Mouse (Mus musculus) liver, embryonic 16.5 days (tissue): ENCODE results near the gene Gm28490. TPM values are rescaled to one million over a fixed set of nuclear protein-coding genes. Genes with fewer than 3 reads are reported as not detected.
"Not testable (repeated sequence)": the region's sequence is repeated elsewhere in the genome, so short reads cannot be mapped to it uniquely, and the experiment has no call there.

Experiments
- ATAC-seq: fragments of 200-750 bp; cut with Nextera tagmentation; 2 replicates; pipeline ENCODE4 v1.8.0; 2017; ENCODE audit warnings: low read depth, mild to moderate bottlenecking, moderate number of reproducible peaks, moderate library complexity
- H3K27ac ChIP-seq: fragments of 300-500 bp; sonication (generic); 2 replicates; pipeline ENCODE4 v1.5.1; 2014; ENCODE audit warnings: mild to moderate bottlenecking, low read length
- H3K27me3 ChIP-seq: fragments of 300-500 bp; sonication (generic); 2 replicates; pipeline ENCODE4 v1.6.1; 2014; ENCODE audit warnings: low read depth, low read length, mixed read lengths; ENCODE audit not compliant: control insufficient read depth, insufficient read depth
- H3K36me3 ChIP-seq: fragments of 300-500 bp; sonication (generic); 2 replicates; pipeline ENCODE4 v1.6.1; 2014; ENCODE audit warnings: mild to moderate bottlenecking; ENCODE audit not compliant: control insufficient read depth, insufficient read depth
- H3K4me1 ChIP-seq: fragments of 300-500 bp; sonication (generic); 2 replicates; pipeline ENCODE4 v1.6.1; 2014; ENCODE audit warnings: low read depth, low read length, mixed read lengths; ENCODE audit not compliant: control insufficient read depth
- H3K4me2 ChIP-seq: fragments of 300-500 bp; sonication (generic); 2 replicates; pipeline ENCODE4 v1.6.1; 2014; ENCODE audit warnings: low read depth, low read length, mixed read lengths
- H3K4me3 ChIP-seq: fragments of 300-500 bp; sonication (generic); 2 replicates; pipeline ENCODE4 v1.5.1; 2014; ENCODE audit warnings: low read depth, mild to moderate bottlenecking, low read length
- H3K9ac ChIP-seq: fragments of 300-500 bp; sonication (generic); 2 replicates; pipeline ENCODE4 v1.6.1; 2014; ENCODE audit warnings: low read depth, low read length
- H3K9me3 ChIP-seq: fragments of 300-500 bp; sonication (generic); replicated peaks from 2 replicates; pipeline ENCODE4 v1.6.1; 2016; ENCODE audit warnings: low read length; ENCODE audit not compliant: control insufficient read depth
- WGBS: fragments of 180-500 bp; shearing (Covaris S2); extraction: QIAGEN DNeasy Blood & Tissue Kit; methylation state at CpG from one replicate; pipeline ENCODE4 v1.1.7; 2014; ENCODE audit not compliant: insufficient replicate concordance; 5-methylcytosine and 5-hydroxymethylcytosine counted together
- polyA plus RNA-seq: library from polyadenylated mRNA; unstranded; fragments of >200 nt; fragmentation: Nextera tagmentation; extraction: Ambion mirVana; gene quantifications from 2 replicates; pipeline ENCODE4 v1.2.1, GENCODE M21; 2015

Gene Gm28490
- not detected in 2 replicates for polyA plus RNA-seq

GRCm38 (mm10) chrY:31634656-31635055 is at the start of gene Gm28490:
Gene Gm28490 (minus strand): TSS chrY:31634756.
- no CpG with 5 or more reads among the region's 8 CpGs for WGBS
- H3K27ac ChIP-seq, H3K27me3 ChIP-seq, H3K4me3 ChIP-seq, H3K4me1 ChIP-seq, H3K9me3 ChIP-seq, H3K9ac ChIP-seq, ATAC-seq, H3K36me3 ChIP-seq, H3K4me2 ChIP-seq: not testable (repeated sequence)
